Mouse (Mus musculus): ENCODE data around the gene Mgarp. TPM values are rescaled to one million over a fixed set of nuclear protein-coding genes. Genes with fewer than 3 reads are reported as not detected.
"Not testable (repeated sequence)": the region's sequence is repeated elsewhere in the genome, so short reads cannot be mapped to it uniquely, and the experiment has no call there.

Mgarp gene
- total RNA-seq, 1 experiment from 2014 or later: not detected

DNA sequence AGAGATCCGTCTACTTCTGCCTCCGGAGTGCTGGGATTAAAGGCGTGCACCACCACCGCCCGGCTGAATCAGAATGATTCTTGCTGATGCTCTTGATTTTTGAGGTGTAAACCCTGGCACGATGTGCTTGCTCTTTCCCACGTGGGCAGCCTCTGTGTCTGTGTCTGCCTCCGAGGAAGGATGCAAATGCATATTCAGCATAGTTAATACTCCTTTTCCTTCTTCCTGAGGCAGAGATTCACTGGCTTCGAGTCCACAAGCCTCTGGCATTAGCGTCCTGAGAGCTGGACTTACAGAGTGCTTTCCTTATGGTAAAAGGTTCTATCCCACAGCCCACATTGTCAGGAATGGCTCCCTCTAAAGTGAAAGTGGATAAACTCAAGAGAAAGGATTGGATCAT lies 4.1 kb upstream of the Mgarp start:
- no peak for ATAC-seq (replicated peaks; ENCODE audit: insufficient number of reproducible peaks, low FRiP score, low TSS enrichment, poor library complexity, severe bottlenecking)

DNA sequence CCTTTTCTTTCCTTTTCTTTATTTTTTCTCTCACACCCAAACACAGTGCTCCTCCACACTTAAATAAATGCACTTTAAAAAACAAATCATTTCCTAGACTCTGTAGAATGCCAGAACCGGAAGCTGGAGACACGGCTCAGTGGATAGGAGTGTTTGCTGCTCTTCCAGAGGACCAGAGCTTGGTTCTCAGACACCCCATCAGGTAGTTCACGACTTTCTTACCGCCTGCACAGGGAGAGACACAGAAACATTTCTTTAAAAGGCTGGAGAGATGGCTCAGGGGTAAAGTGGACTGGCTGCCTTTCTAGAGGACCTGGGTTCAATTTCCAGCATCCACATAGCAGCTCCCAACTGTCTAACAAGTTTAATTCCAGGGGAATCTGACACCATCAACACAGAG lies 3.0 kb upstream of the Mgarp start:
- no peak for ATAC-seq (replicated peaks; ENCODE audit: insufficient number of reproducible peaks, low FRiP score, low TSS enrichment, poor library complexity, severe bottlenecking)

DNA sequence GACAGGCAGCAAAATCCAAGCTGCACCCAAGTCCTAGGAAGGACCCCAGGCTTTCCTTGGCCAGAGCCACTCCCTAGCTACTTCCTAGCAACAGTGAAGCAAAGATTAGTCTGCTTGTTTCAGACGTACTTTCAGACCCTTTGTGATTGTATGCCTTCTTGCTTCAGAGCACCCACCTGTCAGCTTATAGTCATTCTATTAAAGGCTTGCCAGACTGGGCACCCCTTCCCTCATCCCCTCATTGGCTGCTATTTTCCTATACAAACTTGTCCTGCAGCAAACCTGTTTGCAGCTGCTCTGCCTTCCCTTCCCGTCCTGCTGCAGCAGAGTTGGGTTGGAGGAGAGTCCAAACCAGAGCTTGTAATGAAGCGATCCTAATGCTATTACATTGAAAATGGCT lies 2.1 kb upstream of the Mgarp start:
- ATAC-seq (replicated peaks; ENCODE audit: insufficient number of reproducible peaks, low FRiP score, low TSS enrichment, poor library complexity, severe bottlenecking): no peak

DNA sequence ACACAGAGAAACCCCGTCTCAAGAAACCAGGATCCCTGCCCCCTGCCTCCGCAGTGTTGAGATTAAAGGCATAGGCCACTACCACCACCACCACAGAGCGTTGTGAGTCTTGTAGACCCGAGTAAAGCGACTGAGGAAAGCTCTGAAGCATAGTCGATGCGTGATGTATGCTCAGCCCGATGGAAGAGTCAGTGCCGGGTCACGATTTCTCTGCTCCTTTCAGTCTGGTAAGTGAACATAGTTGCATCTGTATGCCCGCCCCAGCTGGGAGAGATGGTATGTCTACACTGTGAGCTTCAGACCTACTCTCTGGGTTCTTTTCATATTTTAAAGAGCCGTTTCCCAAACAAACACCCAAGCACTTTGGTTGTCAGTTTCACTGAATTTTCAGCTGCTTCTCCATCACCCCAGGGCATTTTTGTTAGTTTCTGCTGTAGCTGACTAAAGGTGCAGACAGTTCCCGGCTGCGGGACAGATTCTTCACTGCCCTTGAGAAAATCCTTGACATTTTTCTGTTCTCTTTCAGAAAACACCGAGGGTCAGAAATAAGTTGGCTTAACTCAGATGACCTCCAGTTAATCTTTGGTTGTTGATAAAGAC lies 1.3 kb upstream of the Mgarp start:
- ATAC-seq (replicated peaks; ENCODE audit: insufficient number of reproducible peaks, low FRiP score, low TSS enrichment, poor library complexity, severe bottlenecking): no peak

DNA sequence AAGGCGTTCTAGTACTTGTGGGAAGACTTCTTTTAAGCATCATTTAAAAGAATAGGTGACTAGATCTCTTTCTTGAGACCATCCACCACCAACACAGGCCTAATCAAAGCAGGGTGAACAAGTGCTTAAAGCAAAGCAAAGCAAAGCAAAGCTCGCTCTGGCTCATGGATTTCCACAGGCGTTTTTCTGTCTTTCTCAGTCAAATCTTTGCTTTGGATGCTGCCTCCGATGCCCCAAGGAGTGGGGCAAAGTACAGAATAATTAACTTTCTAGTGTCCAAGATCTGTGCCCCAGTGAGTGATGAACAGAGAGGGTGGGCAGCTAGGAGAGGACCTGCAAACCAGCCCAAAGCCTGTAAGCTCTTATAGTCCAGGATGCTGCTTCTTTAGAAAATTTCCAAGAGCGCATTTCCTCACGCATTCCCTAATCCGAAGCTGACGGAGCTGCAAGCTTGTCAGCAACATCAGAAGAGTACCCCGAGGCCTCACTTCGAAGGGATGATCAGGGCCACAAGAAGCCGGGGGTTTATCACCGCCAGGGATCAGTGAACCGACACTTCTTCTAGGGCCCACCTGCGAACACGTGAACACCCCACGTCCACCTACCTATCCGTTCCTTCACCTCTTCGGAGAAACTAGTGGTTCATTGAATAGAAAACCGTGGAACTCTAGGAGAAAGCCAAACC lies 935 bp downstream of the Mgarp start:
- no peak for ATAC-seq (replicated peaks; ENCODE audit: insufficient number of reproducible peaks, low FRiP score, low TSS enrichment, poor library complexity, severe bottlenecking)

DNA sequence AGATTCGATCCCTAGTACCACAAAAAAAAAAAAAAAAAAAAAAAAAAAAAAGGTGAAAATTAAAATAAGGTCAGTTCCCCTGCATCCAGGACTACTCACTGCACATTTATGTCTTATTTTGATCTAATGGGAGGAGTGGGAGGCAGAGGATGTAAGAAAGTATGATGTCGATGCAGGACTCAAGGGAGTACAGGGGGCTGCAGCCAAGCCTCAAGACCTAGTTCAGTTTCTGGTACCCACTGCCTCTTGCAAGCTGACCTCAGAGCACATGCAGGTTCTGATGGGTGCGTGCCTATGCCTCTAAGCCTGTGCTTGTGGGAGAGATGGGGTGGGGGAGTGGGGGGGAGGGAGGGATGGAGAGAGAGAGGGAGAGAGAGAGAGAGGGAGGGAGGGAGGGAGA lies 1.7 kb downstream of the Mgarp start:
- no peak for ATAC-seq (replicated peaks; ENCODE audit: insufficient number of reproducible peaks, low FRiP score, low TSS enrichment, poor library complexity, severe bottlenecking)

DNA sequence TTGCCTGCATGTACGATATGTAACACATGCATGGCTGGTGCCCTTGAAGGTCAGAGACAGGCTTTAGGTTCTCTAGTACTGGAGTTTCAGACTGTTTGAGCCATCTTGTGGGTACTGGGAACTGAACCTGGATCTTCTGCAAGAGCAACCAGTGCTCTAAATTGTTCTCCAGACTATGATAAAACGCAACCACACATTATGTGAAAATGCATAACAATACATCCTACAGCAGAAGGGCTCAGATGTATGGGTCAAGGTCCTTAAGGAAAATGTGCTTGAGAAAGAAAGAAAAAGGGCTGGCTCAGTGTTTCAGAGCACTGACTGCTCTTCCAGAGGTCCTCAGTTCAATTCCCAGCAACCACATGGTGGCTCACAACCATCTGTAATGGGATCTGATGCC lies 2.9 kb downstream of the Mgarp start:
- no peak for ATAC-seq (replicated peaks; ENCODE audit: insufficient number of reproducible peaks, low FRiP score, low TSS enrichment, poor library complexity, severe bottlenecking)

DNA sequence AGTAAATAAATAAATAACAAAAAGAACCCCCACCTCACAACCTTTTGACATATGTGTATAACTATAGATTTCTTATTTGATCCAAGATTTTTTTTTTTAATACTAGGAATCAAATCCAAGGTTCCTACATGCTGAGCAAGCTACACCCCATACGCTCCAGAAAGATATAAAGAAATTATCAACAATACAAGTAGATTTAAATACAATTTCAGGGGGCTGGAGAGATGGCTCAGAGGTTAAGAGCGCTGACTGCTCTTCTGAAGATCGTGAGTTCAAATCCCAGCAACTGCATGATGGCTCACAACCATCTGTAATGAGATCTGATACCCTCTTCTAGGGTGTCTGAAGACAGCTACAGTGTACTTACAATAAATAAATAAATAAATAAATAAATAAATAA lies 3.5 kb downstream of the Mgarp start:
- ATAC-seq (replicated peaks; ENCODE audit: insufficient number of reproducible peaks, low FRiP score, low TSS enrichment, poor library complexity, severe bottlenecking): not testable (repeated sequence)

DNA sequence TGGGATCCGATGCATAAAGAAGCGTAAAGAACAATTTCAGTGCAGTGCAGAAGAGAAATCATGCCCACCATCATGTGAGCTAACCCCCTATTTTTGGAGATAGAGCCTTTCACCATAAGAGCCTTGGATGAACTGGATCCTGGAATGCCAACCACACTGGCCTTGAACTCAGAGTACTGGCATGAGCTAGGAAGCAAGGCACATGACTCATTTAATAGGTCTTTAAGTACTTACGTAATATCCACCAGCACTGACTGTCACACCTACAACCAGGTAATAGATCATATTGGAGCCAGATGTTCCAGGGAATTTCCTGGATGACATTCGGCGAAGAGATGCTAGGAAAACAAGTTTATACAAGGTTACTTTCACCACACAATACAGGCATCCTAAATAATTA lies 4.9 kb downstream of the Mgarp start:
- ATAC-seq (replicated peaks; ENCODE audit: insufficient number of reproducible peaks, low FRiP score, low TSS enrichment, poor library complexity, severe bottlenecking): no peak

DNA sequence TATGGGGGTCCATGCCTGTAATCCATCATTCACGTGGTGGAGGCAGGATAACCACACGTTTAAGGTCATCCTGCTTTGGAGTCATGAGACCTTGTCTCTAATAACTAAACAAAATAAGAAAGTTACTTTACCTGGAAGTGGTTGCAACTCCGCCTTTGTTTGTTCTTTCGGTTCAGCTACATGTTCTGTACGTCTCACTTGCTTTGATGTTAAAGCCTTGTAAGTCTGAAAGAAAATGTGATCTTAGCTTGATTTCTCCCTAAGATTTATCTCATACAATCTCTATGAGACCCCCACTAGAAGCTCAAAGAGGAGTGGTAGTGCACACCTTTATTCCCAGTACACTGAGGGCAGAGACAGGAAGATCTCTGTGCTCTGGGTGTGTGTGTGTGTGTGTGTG lies 5.4 kb downstream of the Mgarp start:
- ATAC-seq (replicated peaks; ENCODE audit: insufficient number of reproducible peaks, low FRiP score, low TSS enrichment, poor library complexity, severe bottlenecking): no peak

DNA sequence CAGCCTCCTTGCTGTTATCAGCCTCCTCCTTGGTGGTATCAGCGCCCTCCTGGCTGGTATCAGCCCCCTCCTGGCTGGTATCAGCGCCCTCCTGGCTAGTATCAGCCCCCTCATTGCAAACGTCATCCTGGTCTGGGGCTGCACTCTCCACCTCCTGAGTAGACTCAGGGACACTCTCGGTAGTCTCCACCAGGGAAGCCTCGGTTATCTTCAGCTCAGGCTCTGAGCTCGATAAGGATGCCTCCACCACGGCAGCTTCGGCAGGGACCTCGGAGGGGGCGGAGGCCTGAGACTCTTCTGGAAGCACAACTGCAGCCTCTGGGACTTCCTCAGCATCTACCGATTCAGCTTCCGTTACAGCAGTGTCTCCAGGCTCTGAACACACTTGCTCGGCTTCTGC lies 7.6 kb downstream of the Mgarp start:
- 0 out of 2 replicates have a peak, but pooled peaks have one; percentile 40 for ATAC-seq (replicated peaks; ENCODE audit: insufficient number of reproducible peaks, low FRiP score, low TSS enrichment, poor library complexity, severe bottlenecking)

DNA sequence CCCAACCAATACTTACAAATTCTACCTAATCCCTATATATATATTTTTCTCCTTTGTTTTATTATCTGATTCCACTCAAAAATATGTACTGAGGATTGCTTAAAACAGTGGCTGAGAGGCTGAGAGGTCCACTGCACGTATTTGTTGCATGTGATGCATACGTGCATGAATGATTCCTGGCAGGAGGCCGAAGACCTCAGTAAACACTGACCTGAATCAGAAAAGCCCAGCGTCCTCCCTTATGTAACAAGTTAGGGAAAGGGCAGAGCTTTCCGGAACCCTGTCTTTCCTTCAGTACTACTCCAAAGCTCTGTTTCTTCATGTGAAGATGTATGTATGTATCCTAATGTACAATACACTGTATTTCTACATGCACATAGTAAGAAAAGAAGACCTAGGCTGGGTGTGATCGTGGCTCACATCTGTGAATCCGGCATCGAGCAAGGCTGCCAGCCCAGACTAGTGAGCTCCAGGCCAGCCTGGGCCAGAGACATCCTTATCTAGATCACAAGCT lies 8.6 kb downstream of the Mgarp start:
- no peak for ATAC-seq (replicated peaks; ENCODE audit: insufficient number of reproducible peaks, low FRiP score, low TSS enrichment, poor library complexity, severe bottlenecking)

DNA sequence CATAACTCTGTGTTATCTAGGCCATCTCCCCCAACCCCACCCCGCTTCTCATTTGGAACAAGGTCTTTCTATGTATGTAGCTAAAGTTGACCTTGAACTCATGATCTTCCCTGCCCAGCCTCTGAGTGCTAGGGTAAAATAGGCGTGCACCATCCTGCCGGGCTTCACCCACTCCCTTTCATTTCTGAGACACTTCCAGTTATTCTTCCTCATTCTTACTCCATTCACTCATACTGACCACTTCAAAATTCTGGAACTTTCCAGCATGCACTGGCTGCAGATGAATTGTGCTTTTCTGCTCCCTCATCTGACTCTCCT lies 9.4 kb downstream of the Mgarp start:
- ATAC-seq (replicated peaks; ENCODE audit: insufficient number of reproducible peaks, low FRiP score, low TSS enrichment, poor library complexity, severe bottlenecking): no peak

DNA sequence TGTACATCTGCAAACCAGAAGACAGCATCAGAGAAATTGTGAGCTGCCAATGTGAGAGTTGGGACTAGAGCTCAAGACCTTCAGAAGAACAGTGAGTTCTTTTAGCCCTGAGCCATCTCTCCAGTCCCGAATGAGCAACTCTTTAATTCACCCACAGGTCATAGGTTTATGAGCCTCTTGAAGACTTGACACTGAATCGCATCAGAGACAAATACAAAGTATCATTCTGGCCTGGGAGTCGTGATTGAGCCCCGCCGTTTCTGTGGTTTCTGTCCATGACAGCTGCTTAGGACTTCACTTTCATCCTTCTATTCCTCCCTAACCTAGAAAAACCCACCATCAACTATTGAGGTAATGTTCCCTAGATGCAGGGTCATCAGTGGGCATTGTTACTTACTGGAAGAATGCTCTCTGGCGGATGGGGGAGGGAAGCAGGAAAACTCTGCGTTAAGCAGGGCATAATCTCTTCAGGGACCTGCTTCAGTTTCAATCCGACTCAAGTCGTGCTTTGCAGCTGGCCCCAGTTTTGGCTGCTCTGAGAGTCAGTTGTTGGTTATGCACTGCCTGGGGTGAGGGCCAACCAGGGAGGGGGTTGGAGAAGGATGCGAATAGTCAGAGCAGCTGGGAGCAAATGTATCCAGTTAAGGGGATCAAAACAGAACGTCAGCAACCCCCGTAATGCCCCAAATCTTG lies 10.0 kb downstream of the Mgarp start:
- no peak for ATAC-seq (replicated peaks; ENCODE audit: insufficient number of reproducible peaks, low FRiP score, low TSS enrichment, poor library complexity, severe bottlenecking)

DNA sequence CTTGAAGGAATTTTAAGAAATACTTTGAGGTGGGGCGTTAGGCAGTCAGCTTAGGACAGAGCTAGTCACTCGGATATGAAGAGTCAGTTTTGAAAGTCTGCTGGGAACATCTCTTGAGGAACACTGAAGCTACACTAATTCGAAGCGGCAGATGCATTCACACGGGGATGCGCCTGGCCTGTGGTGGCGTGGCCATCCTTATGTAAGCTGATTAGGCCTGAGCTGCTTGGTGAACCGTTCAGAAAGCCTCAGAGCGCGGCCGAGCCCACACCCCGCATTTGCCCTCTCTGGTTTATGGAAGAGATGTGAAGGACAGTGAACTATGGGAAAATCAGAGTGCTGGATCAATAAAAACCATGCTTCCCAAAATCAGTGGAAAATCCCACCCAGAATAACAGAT lies 13.1 kb downstream of the Mgarp start:
- ATAC-seq (replicated peaks; ENCODE audit: insufficient number of reproducible peaks, low FRiP score, low TSS enrichment, poor library complexity, severe bottlenecking): no peak

DNA sequence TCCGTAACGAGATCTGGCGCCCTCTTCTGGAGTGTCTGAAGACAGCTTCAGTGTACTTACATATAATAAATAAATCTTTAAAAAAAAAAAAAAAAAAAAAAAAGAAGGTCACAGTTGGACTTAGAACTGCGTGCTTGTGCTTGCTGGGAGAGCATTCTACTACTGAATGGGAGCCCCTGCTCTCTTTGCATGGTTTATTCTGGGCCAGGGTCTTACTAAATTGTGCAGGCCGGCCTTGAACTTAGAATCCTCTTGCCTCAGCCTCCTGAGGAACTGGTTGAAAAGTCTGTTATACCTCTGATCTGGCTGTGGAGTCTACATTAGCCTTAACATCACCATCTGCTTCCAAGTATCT lies 15.9 kb downstream of the Mgarp start:
- no peak for ATAC-seq (replicated peaks; ENCODE audit: insufficient number of reproducible peaks, low FRiP score, low TSS enrichment, poor library complexity, severe bottlenecking)

DNA sequence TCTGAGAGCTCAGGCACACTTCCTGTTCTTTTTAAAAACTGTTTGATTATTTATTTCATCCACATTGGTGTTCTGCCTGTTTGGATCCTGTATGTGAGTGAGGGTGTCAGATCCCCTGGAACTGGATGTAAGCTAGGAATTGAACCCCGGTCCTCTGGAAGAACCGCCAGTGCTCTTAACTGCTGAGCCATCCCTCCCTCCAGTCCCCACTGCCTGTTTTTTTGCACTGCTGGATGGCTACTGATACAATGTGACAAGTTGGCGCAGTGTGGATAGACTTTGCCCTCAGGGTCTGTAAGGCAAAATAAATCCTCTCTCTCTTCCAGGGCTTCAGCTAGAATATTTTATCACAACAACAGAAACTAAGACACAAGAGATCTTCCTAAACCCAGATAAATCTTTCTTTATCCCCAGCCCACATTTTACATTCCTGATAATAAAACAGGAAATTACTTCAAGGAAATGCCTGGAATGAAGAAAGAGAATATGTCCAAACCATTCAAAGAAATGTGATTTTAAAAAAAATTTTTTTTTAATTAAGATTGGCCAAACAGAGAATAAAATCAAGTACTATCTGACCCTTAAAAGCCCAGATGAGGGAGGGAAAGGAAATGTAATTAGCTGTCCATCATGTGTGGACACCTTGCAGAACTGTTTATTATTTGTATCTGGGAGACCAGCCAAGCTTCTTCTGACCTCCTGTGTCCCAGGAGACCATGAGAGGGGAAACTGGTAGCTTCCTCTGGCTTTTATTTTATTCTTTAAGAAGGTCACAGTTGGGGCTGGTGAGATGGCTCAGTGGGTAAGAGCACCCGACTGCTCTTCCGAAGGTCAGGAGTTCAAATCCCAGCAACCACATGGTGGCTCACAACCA lies 16.5 kb downstream of the Mgarp start:
- no peak for ATAC-seq (replicated peaks; ENCODE audit: insufficient number of reproducible peaks, low FRiP score, low TSS enrichment, poor library complexity, severe bottlenecking)

DNA sequence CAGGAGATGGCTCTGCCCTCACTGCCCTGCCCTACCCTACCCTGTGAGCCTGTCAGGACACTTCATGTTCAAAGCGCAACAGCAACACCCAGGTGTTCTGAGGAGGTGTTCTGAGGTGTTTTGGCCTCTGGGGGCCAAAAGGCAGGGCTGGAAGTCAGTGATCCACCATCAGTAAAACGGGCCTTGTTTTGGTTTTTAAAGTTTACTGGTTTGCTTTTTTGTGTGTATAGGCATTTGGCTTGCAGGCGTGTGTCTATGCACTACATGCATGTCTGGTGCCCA lies 17.9 kb downstream of the Mgarp start:
- ATAC-seq (replicated peaks; ENCODE audit: insufficient number of reproducible peaks, low FRiP score, low TSS enrichment, poor library complexity, severe bottlenecking): 0 out of 2 replicates have a peak, but pooled peaks have one; percentile 8

DNA sequence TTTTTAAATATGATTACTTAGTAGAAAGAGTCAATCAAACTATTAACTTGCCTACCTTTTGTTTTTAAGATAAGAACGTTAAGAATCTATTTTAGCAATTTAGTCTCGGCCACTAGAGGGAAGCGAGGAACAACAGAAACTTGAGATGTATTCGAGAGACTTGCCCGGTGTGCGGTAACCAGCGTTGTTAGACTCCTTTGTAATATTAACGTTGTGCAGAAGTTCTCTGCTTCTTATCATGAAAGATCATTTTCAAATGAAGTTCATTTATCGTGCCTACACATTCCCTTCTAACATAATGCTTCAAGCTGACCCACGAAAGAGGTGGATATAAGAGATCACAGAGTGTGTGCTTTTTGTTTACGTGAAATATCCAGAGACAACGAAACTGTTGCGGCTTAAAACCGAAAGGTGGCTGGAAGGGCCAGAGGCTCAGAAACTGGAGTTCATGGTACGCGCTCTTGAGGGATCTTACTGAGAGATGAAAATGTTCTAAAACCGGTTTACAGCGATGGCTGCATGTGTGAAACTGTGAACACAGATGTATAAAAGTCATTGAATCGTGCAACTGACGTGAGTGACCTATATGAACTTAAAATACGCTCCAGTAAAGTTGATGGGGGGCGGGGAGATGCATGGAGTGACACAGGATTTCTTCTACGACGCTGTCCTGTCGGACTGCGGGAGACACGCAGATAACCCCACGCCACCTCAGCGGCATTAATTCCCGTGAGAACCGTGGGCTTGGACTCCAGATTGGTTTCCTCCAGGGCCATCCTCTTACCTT lies 18.5 kb downstream of the Mgarp start:
- ATAC-seq (replicated peaks; ENCODE audit: insufficient number of reproducible peaks, low FRiP score, low TSS enrichment, poor library complexity, severe bottlenecking): 0 out of 2 replicates have a peak, but pooled peaks have one; percentile 8

Data from monocyte, adult 5-6 weeks (primary cell).